Mouse (Mus musculus) testis, adult 2 months (tissue): ENCODE results near the gene Mitf.

ENCODE experiments used
- CTCF ChIP-seq: fragments of 200-500 bp; IDR thresholded peaks from 2 replicates; pipeline ENCODE4 v1.5.1; 2012; ENCODE audit warnings: low read depth, mild to moderate bottlenecking, inconsistent platforms, low read length, moderate library complexity; ENCODE audit not compliant: control insufficient read depth, insufficient read depth, insufficient replicate concordance
- POLR2A ChIP-seq: fragments of 200-500 bp; IDR thresholded peaks from 2 replicates; pipeline ENCODE4 v1.6.1; 2012; ENCODE audit warnings: low read depth, mild to moderate bottlenecking, inconsistent platforms, low read length, moderate library complexity; ENCODE audit not compliant: control insufficient read depth

GRCm38 (mm10) chr6:98003114-98003513, 196.3 kb downstream of the Mitf start:
- TF ChIP-seq POLR2A: no peak
- no peak for TF ChIP-seq CTCF
